Mouse (Mus musculus) lung, embryonic 16.5 days (tissue): ENCODE data around the gene Adamtsl1. TPM values are rescaled to one million over a fixed set of nuclear protein-coding genes. Genes with fewer than 3 reads are reported as not detected.

Experiments used
- ATAC-seq: fragments of 200-750 bp; cut with Nextera tagmentation; 2 replicates; pipeline ENCODE4 v1.8.0; 2017; ENCODE audit warnings: low read depth, mild to moderate bottlenecking, moderate library complexity
- H3K27ac ChIP-seq: fragments of 300-500 bp; sonication (generic); 2 replicates; pipeline ENCODE4 v1.5.1; 2014; ENCODE audit warnings: mild to moderate bottlenecking, control low read depth, low read length
- H3K27me3 ChIP-seq: fragments of 300-500 bp; sonication (generic); 2 replicates; pipeline ENCODE4 v1.6.1; 2014; ENCODE audit warnings: low read depth, low read length, mixed read lengths; ENCODE audit not compliant: control insufficient read depth, insufficient read depth
- H3K36me3 ChIP-seq: fragments of 300-500 bp; sonication (generic); 2 replicates; pipeline ENCODE4 v1.6.1; 2014; ENCODE audit warnings: low read length; ENCODE audit not compliant: control insufficient read depth, insufficient read depth
- H3K4me1 ChIP-seq: fragments of 300-500 bp; sonication (generic); replicated peaks from 2 replicates; pipeline ENCODE4 v1.6.1; 2014; ENCODE audit warnings: low read length, mixed read lengths; ENCODE audit not compliant: control insufficient read depth, insufficient read depth
- H3K4me2 ChIP-seq: fragments of 300-500 bp; sonication (generic); 2 replicates; pipeline ENCODE4 v1.6.1; 2014; ENCODE audit warnings: low read depth, low read length, control low read depth
- H3K4me3 ChIP-seq: fragments of 300-500 bp; sonication (generic); 2 replicates; pipeline ENCODE4 v1.5.1; 2014; ENCODE audit warnings: mild to moderate bottlenecking, low read length, control low read depth
- H3K9ac ChIP-seq: fragments of 300-500 bp; sonication (generic); 2 replicates; pipeline ENCODE4 v1.6.1; 2014; ENCODE audit warnings: low read length, control low read depth
- H3K9me3 ChIP-seq: fragments of 300-500 bp; sonication (generic); 2 replicates; pipeline ENCODE4 v1.6.1; 2016; ENCODE audit warnings: low read length; ENCODE audit not compliant: control insufficient read depth
- WGBS: fragments of 180-500 bp; shearing (Covaris S2); extraction: QIAGEN DNeasy Blood & Tissue Kit; methylation state at CpG from one replicate; pipeline ENCODE4 v1.1.7; 2014; 5-methylcytosine and 5-hydroxymethylcytosine counted together
- polyA plus RNA-seq: library from polyadenylated mRNA; unstranded; fragments of >200 nt; fragmentation: Nextera tagmentation; extraction: Ambion mirVana; gene quantifications from 2 replicates; pipeline ENCODE4 v1.2.1, GENCODE M21; 2015

Gene Adamtsl1
- polyA plus RNA-seq, 1 experiment from 2014 or later, result 16.9 TPM

DNA sequence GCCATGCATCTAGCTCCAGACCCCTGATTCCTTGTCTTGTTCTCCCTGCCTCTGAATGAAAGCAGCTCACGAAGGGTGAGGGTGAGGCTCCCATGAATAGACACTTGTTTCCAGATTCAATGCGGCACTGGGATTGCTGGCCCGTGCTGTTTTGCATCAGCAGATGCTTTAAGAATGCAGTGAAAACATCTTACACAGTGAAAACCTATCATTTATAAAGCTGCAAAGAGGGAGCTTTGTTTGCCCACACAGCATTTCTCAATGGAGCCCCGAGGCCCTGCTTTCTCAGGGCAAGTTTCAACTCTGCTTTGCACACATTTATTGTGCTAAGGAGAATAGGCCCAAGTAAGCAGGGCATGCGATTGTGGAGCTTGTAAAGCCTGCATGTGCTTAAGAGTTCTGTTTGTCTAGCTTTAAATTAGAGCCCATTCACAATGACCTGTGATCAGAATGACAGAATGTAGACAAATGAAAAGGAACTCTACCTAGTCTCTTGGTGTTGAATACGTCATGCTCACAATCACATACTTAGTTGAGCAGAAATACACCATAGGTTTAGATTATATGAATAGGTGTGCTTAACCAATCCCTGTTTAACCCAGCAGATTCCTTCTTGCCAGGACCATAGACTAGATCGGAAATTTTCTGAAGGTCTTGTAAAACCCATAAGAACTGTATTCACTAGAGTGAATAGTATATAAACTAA lies 193.5 kb downstream of the Adamtsl1 start:
- 76% methylated on average over 7 of the region's 7 CpGs for WGBS
- Histone ChIP-seq H3K4me3 (no peak overlapping the region), H3K36me3 (no peaks in the 10 kb centered on the region), H3K9me3 (no peaks in the 10 kb centered on the region), H3K4me2 (no peak overlapping the region), H3K27me3 (no peaks in the 10 kb centered on the region), H3K27ac (no peak overlapping the region), H3K9ac (no peak overlapping the region), H3K4me1 (no peaks in the 10 kb centered on the region)
- ATAC-seq, result no peak

DNA sequence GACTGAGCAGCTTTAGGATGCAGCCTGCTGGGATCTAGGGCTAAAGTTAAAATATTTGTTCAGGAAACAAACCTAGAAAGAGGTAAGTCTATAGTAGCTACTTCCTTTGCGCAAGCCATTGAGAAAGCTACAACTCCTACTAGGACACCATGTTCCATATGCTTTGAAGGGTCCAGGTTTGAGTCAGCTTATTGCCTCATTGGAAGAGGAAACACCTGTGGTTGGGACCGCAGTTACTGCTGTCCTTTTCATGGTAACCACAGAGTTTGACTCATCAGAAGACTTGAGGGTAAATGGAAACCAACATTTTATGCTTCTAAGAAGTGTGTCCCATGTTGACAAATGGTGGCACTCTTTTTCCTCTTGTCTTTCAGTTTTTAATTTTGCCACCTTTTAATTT lies 195.7 kb downstream of the Adamtsl1 start:
- H3K9me3 ChIP-seq, result no peaks in the 10 kb centered on the region
- no peaks in the 10 kb centered on the region for H3K36me3 ChIP-seq
- H3K27me3 ChIP-seq, result no peaks in the 10 kb centered on the region
- ATAC-seq, result no peak
- H3K9ac ChIP-seq, result no peak overlapping the region
- no peak overlapping the region for H3K4me2 ChIP-seq
- 88% methylated on average over 2 of the region's 2 CpGs for WGBS
- no peaks in the 10 kb centered on the region for H3K4me1 ChIP-seq
- H3K4me3 ChIP-seq, result no peak overlapping the region
- H3K27ac ChIP-seq, result no peak overlapping the region

DNA sequence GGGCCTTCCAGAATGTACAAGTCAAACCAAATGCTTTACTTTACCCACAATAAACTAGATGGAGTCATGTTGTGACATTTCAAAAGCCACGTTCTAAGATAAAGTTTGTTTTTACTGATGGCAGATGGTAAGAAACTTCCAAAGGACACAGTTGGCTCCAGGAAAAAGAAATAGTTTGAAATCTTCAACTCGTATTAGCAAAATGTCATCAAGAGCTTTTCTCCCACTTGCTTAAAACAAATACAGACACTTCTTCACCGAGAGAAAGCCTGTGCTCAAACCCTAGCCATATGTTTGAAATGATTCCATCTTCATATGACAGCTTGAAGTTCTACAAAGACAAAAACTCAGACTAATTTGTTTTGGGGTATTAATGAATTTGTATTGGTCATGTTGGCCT lies 211.0 kb downstream of the Adamtsl1 start:
- 35% methylated on average over 3 of the region's 3 CpGs for WGBS
- no peaks in the 10 kb centered on the region for H3K27me3 ChIP-seq
- H3K9ac ChIP-seq, result no peak overlapping the region
- H3K9me3 ChIP-seq, result no peaks in the 10 kb centered on the region
- ATAC-seq, result no peak
- no peaks in the 10 kb centered on the region for H3K4me1 ChIP-seq
- no peak overlapping the region for H3K4me3 ChIP-seq
- H3K4me2 ChIP-seq, result no peak overlapping the region
- no peak overlapping the region for H3K27ac ChIP-seq
- H3K36me3 ChIP-seq, result no peaks in the 10 kb centered on the region

DNA sequence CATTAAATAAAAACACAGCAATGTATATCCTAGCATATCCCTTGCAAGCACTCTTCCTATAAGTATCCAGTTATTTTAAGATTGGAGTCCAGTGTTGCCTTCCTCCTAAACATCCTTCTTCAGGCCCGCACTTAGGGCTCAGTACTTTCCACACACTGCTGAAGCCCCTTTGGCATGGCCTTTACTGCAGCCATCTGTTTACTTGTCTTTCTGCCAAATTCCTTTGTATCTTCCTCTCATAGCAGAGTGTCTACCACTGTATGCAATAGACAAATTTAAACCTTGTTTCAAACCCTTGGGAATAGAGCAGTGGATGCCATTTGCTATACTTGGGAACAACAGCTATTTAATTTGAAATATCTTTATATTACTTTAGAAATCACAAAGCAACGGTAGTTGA lies 213.8 kb downstream of the Adamtsl1 start:
- no peak overlapping the region for H3K27ac ChIP-seq
- 59% methylated on average over 2 of the region's 2 CpGs for WGBS
- no peak for ATAC-seq

DNA sequence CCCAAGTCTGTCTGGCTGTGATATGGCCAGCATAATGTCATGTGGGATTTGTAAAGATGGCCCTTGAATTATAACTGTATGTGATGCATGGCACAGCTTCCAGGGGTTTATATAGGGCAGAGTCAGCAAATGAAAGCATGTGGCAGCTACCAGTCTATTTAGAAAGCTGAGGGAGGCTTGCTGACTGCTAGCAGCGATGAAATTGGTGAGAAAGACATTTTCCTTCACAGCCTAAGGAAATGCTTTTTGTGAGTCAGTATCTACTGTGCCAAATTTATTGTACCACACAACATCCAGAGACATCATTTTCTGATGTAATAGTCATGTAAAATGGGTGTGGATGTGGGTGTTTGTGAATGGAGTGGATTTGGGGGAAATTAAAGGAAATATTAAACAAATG lies 214.4 kb downstream of the Adamtsl1 start:
- H3K4me1 ChIP-seq, result no peaks in the 10 kb centered on the region
- ATAC-seq, result no peak

More for the DNA sequence above, 213.8 kb downstream of the Adamtsl1 start:
- H3K36me3 ChIP-seq, result no peaks in the 10 kb centered on the region
- no peak overlapping the region for H3K4me2 ChIP-seq
- H3K4me1 ChIP-seq, result no peaks in the 10 kb centered on the region
- no peak overlapping the region for H3K4me3 ChIP-seq
- no peaks in the 10 kb centered on the region for H3K9me3 ChIP-seq
- H3K27me3 ChIP-seq, result no peaks in the 10 kb centered on the region
- H3K9ac ChIP-seq, result no peak overlapping the region

DNA sequence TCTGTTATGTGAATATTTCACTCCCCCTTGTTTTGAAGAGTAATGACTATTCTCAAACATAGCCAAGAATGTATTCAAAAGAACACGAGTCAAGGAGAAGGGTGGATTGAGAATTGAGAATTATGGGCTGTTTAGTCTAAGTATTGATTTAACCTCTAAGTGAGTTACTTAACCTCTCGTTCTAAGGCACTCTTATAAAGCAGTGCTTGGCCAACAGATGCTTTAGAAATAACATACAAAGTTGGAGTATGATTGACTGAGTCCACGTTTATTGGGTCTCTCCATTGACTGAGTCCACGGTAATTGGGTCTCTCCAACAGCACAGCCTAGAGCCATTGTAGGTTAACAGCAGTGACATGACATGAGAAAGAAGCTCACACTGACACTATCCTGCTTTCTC lies 226.5 kb downstream of the Adamtsl1 start:
- Histone ChIP-seq H3K9ac (no peak overlapping the region), H3K4me2 (no peak overlapping the region), H3K27ac (peak overlapping the region; percentile 29), H3K27me3 (no peaks in the 10 kb centered on the region), H3K4me3 (no peak overlapping the region), H3K9me3 (no peaks in the 10 kb centered on the region), H3K4me1 (peaks cover 9% of the 10 kb centered on the region; the same call in 1 of the 2 replicates), H3K36me3 (no peaks in the 10 kb centered on the region)
- WGBS, result 33% methylated on average over 4 of the region's 4 CpGs
- ATAC-seq, result peak; percentile 72

More for the DNA sequence above, 214.4 kb downstream of the Adamtsl1 start:
- H3K4me2 ChIP-seq, result no peak overlapping the region
- no peak overlapping the region for H3K9ac ChIP-seq
- no peaks in the 10 kb centered on the region for H3K27me3 ChIP-seq
- no peaks in the 10 kb centered on the region for H3K36me3 ChIP-seq
- no peak overlapping the region for H3K27ac ChIP-seq
- H3K9me3 ChIP-seq, result no peaks in the 10 kb centered on the region
- no peak overlapping the region for H3K4me3 ChIP-seq
- WGBS, result 78% methylated on average over 1 of the region's 1 CpGs

DNA sequence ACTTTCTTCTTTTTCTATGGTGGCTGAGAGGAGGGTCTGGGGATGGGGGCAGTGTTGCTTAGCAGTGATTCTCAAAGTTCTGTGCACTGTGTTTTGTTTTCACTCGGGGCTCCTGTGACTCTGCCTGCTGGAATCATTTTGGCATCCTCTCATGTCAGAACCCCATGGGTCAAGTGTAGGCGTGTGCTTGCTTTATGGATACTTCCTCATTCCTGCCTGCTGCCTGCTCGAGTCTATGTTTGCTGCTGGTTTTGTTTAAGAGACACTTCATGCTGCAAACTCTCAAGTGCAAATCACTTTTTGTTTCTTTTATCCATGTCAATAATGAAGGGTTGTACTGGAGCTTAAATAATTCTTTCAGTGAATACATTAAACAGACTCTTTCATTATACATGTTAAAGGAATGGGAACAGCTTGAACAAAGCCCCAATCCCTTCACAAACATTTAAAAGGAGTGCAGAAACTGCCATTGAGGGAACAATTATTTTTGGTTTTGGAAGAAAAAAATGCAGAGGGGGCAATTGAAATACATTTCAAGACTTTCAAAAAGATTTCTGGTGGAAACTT lies 227.9 kb downstream of the Adamtsl1 start:
- Histone ChIP-seq H3K27me3 (no peaks in the 10 kb centered on the region), H3K9ac (no peak overlapping the region), H3K4me3 (no peak overlapping the region), H3K9me3 (no peaks in the 10 kb centered on the region), H3K4me2 (no peak overlapping the region), H3K4me1 (peaks cover 9% of the 10 kb centered on the region; the same call in 1 of the 2 replicates), H3K27ac (peak overlapping the region; percentile 82), H3K36me3 (no peaks in the 10 kb centered on the region)
- ATAC-seq, result peak; percentile 92
- 10% methylated on average over 3 of the region's 3 CpGs for WGBS

DNA sequence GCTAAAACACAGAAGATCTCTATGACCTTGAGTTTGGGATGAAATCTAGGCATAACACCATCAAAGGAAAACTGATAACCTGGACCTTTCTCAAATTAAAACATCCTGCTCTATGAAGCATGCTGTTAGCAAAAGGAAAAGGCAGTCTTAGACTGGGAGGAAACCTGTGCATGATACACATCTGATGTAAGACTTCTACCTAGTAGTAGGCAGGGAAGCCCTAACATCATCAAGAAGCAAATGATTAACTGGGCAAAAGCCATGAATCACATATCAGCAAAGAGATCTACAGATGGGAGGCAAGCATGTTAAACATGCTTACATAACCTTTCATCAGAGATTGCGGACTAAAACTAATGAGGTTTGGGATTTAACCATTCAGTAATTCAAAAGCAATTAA lies 229.5 kb downstream of the Adamtsl1 start:
- ATAC-seq, result no peak
- H3K4me2 ChIP-seq, result no peak overlapping the region
- no peaks in the 10 kb centered on the region for H3K36me3 ChIP-seq
- H3K9me3 ChIP-seq, result no peaks in the 10 kb centered on the region
- H3K4me3 ChIP-seq, result no peak overlapping the region
- no peak overlapping the region for H3K9ac ChIP-seq
- no peaks in the 10 kb centered on the region for H3K27me3 ChIP-seq
- peaks cover 9% of the 10 kb centered on the region; the same call in 1 of the 2 replicates for H3K4me1 ChIP-seq
- 69% methylated on average over 1 of the region's 1 CpGs for WGBS
- peak overlapping the region; percentile 82 for H3K27ac ChIP-seq

DNA sequence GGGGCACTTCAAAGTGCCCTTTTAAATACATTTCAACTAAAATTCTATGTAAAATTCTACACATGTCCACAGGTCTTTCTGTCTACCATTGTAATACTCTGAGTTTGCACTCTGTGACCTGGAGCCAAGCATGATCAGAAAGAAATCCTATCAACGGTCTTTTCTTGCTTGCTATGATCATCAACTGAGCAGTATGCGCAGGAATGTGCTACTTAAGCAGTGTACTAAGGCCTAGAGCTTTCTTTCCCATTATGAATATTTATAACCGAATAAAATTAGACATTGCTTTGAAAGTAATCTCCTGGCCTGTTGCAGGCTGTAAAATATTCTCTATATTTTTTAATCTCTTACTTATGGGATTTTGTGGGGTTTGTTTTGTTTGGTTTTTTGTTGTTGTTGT lies 248.7 kb downstream of the Adamtsl1 start:
- Histone ChIP-seq H3K4me2 (no peak overlapping the region), H3K27me3 (no peaks in the 10 kb centered on the region), H3K4me3 (no peak overlapping the region), H3K9ac (no peak overlapping the region), H3K9me3 (no peaks in the 10 kb centered on the region), H3K27ac (no peak overlapping the region), H3K36me3 (no peaks in the 10 kb centered on the region), H3K4me1 (peaks cover 9% of the 10 kb centered on the region; the same call in 1 of the 2 replicates)
- no peak for ATAC-seq
- WGBS, result 82% methylated on average over 3 of the region's 3 CpGs
